Mouse (Mus musculus) retina, postnatal 7 days (tissue): ENCODE results near the gene Atxn2.
A peak's percentile ranks its signal among the peaks of the same experiment; 100 is the strongest.
"Not testable (repeated sequence)": the region's sequence is repeated elsewhere in the genome, so short reads cannot be mapped to it uniquely, and the experiment has no call there.

Source experiments
- DNase-seq: peaks from one replicate; pipeline ENCODE4 v3.0.0-alpha.2; 2012; ENCODE audit warnings: low read depth, low spot score

The Atxn2 gene

DNA sequence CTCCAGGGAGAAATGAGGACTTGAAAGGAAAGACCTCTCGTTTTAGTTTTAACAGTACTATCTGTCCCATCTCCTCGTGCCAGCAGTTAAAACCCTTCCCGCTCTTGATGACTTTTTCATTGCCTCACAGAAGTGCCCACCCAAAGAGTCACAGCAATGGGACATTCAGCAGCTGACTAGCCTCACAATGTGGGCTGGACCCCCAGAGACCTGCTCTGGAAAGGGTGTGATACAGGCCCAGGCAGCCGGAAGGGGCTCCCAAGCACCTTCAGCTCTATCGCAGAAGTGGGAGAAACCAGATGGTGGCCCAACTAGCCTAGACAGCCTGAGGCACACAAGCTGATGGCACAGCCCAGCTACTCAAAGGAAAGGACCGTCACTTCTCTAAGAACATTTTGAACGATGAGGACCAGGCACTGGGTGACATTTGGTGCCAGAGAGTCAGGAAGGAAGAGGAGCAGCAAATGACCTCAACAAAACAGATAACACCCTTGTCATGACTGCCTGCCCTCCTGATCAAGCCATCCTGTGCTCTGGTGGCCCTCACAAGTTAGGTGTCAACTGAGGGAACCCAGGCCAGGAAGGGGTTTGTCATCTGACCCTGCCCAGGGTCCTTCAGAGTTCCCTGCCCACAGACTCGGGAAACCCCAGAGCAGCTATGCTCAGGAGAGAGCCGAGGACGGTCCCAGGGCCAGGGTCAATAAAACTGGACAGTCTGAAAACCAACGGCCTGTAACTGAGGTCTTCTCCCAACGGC is 124.0 kb downstream of the Atxn2 start:
- DNase-seq: no peak

DNA sequence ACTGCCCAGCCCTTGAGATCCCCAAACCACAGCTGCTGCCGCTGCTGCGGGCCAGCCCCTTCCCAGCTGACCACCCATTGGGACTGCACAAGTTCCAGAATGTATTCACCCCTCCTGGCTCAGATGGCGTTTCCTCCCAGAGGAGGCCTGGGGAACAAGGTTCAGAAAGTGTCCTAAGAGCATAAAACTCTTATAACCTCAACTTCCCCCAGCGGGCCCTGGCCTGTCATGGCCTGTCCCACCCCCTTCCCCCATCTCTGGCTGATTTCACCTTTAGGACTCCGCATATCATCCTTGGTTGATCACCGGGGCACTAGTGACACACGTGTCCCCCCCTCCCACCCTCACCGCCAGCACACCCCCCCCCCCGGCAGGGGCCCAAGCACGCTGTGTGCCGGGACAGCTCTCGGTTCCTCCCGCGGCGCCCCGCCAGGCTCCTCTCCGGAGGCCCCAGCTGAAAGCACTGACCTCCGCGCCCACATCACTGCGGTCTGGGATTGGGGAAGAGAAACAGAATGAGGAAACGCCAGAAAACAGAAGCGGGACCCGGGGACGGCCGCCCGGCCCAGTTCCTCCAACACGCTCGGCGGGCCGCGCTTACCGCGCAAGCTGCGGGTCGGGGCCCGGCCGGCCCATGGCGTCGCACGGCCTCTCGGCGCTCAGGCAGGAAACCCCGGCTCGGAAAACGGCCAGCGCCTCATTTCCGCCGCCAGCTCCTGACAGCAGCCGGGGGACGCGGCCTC is 125.0 kb downstream of the Atxn2 start:
- no peak for DNase-seq

DNA sequence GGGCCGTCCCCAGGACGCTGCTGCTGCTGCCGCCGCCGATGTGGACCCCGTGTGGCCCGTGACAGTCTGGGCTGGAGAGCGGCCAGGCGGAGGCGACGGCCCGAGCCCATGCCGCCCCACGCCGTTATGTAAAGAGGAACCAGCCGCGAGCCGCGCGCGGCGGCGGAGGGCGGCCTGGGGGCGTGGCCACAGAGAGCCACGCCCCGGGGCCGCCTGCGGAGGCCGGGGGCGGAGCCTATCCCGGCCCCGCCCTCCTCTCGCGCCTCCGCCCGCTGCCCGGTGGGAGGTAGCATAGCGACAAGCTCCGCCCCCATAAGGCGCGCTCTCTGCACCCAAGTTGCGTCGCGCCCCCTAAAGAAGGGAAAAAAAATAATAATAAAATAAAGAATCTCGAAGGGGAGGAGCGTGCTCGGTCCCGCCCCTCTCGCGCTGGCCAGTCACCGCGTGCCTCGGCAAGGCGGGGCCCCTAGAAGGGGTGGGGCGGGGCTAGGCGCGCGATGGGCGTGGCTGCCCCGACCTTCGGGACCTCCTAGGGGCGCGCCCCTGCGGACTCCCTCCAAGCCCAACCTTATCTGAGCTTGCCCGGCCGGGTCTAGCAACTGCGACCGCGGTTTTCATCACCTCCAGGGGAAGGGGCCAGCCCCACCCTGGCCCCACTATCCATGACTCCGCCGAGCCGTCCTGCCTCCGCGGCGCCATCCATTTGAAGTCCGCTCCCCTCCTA is 125.7 kb downstream of the Atxn2 start:
- peak; percentile 65 for DNase-seq

DNA sequence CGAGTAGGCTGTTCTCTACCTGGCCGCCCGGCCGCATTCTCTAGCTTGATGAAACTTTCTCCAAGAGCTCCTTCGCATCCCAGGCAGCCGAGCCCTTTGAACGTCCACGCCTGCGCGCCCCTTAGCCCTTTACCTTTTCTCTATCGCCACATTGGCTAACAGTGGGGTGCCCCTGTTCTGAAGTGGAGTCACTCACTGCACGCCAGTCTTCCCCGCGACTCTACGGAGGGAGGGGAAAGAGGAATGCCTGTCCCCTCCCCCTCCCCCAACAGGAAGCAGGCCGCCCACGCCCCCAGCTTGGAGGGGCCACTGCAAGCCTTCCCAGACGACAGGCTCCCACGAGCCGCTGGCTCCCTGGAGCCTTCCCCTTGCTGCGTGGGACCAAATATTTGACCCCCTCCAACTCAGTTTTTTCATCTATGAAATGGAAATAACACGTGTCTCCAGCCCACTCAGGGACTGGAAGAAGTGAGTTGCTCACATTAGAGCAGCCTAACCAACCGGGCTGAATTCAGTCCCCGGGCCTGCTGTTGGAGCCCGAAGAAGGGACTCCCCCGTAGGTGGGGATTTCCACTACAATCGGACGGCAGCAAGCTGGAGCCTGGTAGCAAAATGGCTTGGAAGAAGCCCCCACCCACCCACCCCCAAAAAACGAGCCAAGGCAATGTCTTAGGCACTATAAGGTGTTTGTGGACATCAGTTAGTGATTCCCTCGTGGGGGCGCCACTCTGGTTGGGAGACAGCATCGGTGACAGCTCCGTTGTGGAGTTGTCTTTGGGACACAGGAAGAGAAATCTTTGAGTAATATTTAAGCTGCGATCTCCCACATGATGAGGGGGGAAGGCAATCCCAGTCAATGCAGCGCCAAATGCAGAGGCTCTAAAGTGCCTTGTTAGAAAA is 126.6 kb downstream of the Atxn2 start, which contains the start of gene Sh2b3:
Gene Sh2b3, minus strand, starts transcription at position 206 of the 900 bp plus-strand sequence.
- DNase-seq: no peak

DNA sequence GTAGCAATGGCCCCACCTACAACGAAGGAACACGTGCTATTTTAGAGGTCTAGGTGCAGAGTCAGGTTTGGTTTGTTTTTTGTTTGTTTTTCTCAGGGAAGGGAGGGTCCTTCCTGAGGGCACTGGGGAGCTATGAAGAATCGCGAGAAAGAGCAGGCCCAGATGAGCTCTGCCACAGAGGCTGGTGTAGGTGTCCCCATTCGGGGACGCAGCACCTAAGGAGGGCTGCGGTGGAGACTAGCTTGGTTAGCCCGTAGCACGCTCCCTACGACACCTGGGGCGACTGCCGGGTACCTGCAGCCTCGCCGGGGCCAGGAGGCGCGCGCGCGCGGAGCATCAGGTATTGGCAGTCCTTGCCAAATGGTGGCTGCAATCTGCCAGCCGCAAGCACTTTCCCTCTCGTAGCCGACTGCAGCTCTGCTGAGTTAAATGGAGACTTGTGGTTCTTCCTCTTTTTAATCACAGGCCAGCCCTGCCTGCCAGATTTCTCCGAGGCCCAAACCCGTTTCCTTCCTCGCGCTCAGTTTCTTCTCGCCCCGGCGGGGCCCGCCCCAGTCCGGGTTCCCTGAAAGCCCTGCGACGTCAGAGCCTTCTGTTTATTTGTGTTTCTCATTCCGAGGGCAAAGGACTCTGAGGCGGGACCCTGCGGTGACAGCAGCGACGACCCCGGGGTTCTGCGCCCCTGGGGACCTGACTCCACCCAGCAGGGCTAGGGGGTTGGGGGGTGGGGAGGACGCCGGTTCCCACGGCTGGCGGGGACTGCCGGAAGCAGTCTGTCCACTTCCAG is 127.4 kb downstream of the Atxn2 start:
- DNase-seq: no peak

DNA sequence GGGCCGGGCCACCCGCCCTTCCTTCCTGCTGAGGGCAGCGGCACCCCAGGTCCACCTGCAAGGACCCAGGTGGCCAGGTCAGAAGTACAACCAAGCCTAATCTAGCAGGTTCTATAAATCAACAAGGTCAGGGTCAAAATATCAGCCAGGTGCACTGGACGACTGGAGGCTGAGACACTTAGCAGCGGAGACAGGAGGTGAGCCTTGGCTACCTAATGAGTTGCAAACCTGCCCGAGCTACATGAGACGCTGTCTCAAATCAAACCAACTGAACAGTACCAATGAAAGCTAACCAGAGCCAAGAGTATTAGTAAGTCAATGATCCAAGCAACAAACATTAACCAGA is 128.0 kb downstream of the Atxn2 start:
- DNase-seq: no peak

DNA sequence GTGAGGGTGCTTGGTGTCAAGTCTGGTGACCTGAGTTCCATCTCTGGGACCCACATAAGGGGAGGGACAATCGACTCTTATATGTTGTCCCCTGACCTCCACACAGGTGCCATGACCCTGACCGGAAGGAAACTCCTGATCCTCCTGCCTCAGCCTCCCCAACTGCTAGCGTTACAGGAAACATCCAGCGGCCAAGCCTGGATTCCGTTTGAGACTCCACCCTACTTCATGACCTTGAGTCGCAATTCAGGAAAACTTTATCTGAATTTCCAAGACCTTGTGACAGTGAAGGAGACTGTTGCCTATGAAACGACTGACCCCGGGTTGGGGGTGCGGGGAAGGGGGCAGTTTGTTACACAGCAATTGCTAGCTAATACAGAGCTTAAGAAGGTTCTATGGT is 130.4 kb downstream of the Atxn2 start:
- no peak for DNase-seq

DNA sequence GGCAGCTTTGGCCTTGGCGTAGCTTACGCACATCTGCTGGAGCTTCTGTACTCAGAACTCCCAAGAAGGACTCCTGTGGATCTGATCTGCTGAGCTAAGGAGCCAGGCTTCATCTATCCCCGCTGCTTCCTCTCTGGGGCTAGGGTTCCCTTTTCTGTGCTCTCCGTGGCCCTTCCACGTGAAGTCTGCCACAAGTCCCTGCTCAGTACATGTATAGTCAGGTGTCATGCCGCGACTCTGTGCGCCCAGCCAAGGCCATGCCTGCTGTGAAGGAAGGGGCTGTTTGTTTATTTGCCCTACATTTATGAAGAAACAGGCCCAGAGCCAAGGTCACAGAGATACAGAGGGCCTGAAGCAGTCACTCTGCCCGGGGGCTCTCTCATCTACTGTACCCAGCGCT is 130.8 kb downstream of the Atxn2 start:
- no peak for DNase-seq

DNA sequence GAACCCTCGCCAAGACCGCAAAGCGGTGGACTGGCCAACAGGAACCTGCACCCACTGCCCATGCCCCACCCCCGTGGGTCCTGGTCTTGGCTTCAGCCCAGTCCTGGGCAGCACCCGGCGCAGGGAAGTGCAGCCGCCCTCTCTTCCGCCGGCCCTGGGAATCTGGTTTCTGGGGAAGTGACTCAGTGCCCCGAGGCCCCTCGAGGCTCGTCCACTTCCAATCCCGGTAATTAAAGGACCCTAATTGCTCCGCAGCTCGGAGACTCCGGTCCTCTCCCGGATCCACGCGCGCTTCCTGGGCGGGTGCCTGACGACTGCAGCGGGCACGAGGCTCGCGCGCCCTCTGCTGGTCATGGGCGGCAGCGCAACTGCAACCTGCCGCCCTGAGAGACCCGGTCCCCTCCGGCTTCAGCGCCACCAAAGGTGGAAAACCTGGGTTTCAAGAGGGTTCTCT is 131.6 kb downstream of the Atxn2 start:
- DNase-seq: peak; percentile 70

DNA sequence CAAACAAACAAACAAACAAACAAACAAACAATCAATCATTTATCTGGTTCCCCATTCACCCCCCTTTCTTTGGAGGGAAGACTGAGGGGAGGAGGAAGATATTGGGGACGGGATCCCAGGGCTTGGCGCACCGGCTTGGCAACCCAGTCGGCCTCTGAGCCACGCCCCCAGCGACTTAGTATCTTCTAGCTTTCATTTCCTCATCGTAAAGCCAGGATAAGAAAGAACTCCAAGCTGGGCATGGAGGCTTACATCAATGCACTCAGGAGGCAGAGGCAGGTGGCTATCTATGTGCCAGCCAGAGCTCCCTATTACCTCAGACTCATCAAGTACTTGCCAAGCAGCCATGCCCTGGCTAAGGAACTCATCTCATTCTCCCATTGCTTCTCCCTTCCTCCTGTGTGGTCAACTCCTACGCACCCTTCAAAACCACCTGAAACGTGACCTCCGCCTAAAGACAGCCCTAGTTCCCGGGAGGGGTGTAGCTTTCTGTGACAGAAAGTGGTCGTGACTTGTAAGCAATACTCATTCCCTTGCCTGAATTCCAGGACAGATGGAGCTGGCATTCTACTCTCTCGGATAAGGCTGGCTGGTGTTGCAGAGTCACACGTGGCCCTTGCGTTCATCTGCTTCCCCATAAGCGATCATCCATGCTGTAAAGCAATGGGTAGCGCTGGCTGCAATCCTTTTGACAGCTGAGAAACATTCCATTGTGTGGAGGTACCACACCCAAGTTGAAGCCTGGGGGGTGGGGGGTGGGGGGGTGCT is 132.2 kb downstream of the Atxn2 start:
- no peak for DNase-seq

DNA sequence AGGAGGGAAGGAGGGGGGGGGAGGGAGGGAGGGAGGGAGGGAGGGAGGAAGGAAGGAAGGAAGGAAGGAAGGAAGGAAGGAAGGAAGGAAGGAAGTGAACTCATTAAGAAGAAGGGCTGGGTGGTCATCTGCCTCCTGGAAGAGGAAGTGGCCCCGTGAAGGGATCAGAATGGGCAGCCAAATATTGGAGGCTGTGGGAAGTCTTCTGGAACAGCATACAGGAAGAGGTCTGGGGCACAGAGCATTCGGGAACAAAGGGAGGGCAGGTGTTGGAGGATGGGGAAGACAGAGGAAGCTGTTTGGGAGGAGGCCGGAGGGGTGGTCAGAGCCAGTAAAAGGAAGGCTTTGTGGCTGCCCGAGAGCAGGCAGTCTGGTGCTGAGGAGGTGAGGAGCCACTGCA is 134.2 kb downstream of the Atxn2 start:
- DNase-seq: no peak

DNA sequence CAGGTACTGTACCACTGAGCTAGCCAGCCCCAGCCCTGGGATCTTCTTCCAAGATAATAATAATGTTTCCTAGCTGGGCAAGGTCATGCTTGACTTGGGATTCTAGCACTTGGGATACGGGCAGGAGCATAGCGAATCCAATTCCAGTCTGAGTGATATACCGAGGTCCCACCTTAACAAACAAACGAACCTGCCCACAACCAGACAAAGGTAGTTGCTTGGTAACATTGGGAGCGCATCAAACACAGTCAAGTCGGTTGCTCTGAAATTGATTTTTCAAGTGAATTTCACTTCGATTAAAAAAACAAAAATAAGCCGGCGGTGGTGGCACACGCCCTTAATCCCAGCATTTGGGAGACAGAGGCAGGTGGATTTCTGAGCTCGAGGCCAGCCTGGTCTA is 135.2 kb downstream of the Atxn2 start:
- no peak for DNase-seq

DNA sequence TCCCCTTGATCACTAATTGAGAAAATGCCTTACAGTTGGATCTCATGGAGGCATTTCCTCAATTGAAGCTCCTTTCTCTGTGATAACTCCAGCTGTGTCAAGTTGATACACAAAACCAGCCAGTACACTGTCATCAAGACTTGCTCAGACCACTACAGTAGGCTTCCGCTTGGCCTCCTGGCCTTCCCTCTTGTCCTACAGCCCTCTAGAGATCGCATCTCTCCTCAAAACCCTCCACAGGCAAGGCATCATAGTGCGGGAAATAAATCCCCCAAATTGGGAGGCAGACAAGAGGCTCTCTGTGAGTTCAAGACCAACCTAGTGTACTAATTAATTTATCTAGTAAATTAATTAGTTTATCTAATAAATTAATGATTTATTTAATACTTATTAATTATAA is 136.1 kb downstream of the Atxn2 start:
- not testable (repeated sequence) for DNase-seq

DNA sequence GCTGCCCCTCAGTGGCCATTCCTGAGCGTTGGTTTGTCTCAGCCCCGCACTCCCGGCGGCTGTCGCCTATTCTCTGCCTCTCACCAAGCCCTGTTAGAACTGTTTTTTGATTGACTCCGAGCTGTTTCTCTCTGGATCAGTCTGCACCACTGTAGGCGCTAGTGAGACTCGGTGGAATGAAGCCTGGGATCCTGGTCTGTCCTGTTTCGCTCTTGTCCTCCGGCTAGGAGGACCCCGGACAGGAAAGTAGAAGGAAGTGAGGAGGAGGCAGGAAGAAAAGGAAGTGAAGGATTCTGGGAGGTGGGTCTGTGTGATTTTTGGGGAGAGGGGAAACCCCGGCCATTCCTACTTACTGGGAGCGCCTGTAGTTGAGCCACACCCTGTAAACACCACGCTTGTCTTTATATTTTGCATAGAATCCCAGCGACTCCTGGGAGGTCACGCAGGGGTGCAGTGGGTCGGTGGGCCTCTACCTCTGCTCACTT is 136.9 kb downstream of the Atxn2 start:
- DNase-seq: no peak

DNA sequence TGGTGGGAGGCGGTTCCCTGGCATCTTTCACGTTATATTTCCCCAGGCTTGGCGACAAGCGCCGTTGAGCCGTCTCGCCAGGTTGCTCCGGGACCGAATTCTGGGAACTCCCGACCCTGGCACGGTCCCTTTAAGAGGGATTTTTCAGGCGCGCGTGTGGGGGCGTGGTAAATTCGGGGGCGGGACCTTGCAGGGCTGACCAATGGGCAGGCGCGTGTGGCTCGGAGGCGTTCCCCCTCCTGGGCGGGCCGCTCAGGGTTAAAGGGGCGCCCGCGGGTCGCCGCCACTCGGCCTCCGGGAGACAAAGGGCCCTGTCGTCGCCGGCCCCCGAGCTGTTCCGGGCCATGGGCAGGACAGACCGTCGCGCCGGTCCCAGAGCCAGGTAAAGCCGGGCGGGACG is 137.6 kb downstream of the Atxn2 start, which contains the start of gene Pheta1:
Gene Pheta1, plus strand, starts transcription at position 242 of the 400 bp plus-strand sequence.
- DNase-seq: peak; percentile 85

DNA sequence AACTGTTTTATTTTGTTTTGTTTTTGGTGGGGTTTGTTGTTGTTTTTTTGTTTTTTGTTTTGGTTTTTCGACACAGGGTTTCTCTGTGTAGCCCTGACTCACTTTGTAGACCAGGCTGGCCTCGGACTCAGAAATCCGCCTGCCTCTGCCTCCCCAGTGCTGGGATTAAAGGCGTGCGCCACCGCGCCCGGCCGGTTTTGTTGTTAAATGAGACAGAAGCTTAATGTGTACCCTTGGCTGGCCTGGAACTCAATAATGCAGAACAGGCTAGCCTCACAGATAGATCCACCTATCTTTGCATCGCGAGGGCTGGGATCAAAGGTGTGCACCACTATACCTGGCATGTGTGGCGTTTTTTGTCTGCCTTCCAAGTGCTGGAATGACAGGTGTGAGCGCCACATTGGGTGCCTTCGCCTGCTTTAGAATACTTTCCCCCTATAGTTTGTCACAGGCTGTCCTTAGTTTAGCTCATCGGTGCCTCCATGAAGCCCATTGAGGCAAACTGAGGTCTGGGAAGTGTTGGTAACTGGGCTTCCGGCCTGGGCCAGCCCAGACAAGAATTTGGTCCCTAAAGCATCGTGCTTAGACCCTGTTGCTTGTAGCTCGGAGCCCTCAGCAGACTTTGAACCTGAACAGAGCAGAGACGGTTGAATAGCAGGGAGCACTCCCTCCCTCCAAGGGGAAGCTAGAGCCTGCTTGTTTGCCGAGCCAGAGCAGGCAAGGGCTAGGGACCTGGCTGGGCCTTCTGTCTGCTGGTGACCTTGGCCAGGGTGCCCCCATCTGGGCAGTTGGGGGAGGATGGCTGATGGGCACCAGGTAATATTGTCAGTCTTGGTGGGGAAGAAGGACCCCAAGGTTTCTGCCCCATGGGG is 138.6 kb downstream of the Atxn2 start:
- DNase-seq: no peak

DNA sequence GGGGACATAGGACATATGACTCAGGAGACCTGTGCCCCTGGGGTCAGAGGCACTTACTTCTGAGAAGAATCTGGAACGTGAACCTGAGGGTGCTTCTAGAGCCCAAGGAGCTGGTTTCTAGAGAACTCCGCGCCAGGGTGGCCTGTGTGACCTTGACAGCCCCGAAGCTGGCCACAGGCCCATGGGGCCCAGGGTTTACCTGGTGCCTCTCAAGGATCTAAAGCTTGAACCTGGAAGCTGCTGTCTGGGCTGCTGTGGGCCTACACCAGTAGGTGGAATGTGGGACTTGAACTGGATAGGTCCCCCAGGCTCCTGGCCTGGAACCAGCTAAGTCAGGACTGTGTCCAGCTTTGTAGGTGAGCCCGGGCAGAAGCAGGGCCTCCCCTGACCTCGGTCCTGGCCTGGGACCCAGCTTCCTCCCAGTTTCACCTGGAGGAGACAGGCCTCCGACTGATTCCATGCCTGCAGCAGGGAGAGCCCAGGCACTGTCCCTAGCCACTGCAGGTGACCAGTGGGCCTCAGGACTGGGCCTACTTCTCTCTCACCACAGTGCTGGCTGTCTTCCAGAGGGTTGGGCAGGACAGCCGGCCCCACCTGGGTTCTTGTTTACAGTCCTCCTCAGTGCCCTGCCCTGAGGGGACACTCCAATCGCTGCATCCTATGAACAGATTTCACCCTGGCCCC is 142.4 kb downstream of the Atxn2 start:
- DNase-seq: no peak

DNA sequence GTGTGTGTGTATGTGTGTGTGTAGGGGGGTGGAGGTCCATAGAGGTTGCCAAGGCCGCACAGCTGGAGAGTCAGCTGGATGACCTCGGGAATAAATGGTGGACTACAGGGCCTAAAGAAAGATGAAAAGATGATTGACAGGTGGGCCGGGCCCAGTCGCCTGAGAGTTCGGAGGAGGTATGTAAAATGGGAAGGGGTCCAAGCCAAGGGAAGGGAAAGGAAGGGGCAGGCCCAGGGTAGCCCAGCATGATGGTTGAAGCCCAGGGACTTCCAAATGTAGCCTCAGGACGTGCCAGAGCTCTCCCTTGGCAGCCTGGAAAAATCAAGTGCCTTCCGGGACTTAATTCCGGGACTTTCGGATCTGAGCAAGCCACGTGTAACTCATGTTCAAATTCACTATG is 143.6 kb downstream of the Atxn2 start:
- no peak for DNase-seq
